Mouse (Mus musculus) stomach, adult 2 months (tissue): ENCODE measurements around the gene Tex13b. TPM values are rescaled to one million over a fixed set of nuclear protein-coding genes. Genes with fewer than 3 reads are reported as not detected.

Experiments
- polyA plus RNA-seq: library from polyadenylated mRNA; depleted of rRNA; stranded (reverse); fragments of >200 nt; gene quantifications from 2 replicates; pipeline ENCODE4 v1.2.3, GENCODE M21; 2012; rRNA removed

Tex13b gene
- not detected in 2 replicates for polyA plus RNA-seq

DNA sequence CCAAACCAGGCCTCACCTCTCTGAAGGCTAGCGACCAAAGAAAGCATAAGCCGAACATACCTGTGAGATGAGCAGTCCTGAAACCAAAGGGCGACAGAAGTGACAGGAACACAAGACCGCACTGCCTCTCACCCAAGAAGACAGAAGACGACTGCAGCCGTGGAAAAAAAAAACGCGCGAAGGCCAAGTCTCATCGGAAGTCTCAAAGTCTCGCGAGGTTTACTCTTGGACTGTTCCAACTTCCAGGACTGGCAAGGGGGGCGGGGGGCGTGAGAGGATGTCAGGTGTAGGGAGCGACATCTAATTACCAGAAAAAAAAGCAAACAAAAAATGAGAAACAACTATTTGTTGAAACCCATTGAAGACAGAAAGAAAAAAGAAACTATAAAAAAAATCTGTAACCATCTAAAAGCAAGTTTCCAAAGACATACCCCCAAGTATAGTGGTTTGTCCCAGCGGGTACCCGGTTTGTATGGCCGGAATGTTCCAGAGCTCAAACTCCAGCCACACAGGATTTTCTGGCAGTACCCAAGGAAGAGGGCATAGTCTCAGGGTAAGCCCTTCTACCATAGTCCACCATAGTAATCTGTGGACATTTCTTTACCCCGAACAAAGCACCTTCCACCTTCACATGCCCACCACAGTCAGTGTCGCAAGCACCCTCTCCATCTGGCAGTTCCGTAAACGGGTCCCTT lies at the start of gene Tex13b:
Tex13b (minus strand) TSS at position 122 of the 695 bp plus-strand sequence.

Other genes starting within 250 kb of the Tex13b start
- gene Tsc22d3, start 212.8 kb downstream of the Tex13b start, polyA plus RNA-seq, result 31.3 and 42.5 TPM in 2 replicates
- gene Mid2, start 148.8 kb downstream of the Tex13b start, polyA plus RNA-seq, result 1.6 and 6.5 TPM in 2 replicates
- 48.6 and 68.0 TPM in 2 replicates for gene Vsig1, start 94.2 kb upstream of the Tex13b start, polyA plus RNA-seq
- 0.32 and 0.57 TPM in 2 replicates for gene Psmd10, start 143.3 kb upstream of the Tex13b start, polyA plus RNA-seq
- gene Atg4a, start 143.5 kb upstream of the Tex13b start, polyA plus RNA-seq, result 0.46 and 0.75 TPM in 2 replicates